Mouse (Mus musculus) embryonic fibroblast, embryonic 13.5 days (primary cell): Measurements from ENCODE around the gene Amz1. TPM values are rescaled to one million over a fixed set of nuclear protein-coding genes. Genes with fewer than 3 reads are reported as not detected.
A peak's percentile ranks its signal among the peaks of the same experiment; 100 is the strongest.

Source experiments
- H3K27ac ChIP-seq: 2 replicates; pipeline ENCODE4 v1.5.1; 2012; ENCODE audit warnings: low read length, control low read depth, inconsistent platforms; ENCODE audit not compliant: insufficient read depth
- H3K4me1 ChIP-seq: 2 replicates; pipeline ENCODE4 v1.6.1; 2011; ENCODE audit warnings: low read length; ENCODE audit not compliant: control insufficient read depth, insufficient read depth
- H3K4me3 ChIP-seq: 2 replicates; pipeline ENCODE4 v1.5.1; 2011; ENCODE audit warnings: mild to moderate bottlenecking, control low read depth, low read length; ENCODE audit not compliant: insufficient read depth
- CTCF ChIP-seq: IDR thresholded peaks from 2 replicates; pipeline ENCODE4 v1.5.1; 2011; ENCODE audit warnings: mild to moderate bottlenecking, control low read depth, low read length, moderate library complexity, borderline replicate concordance; ENCODE audit not compliant: insufficient read depth
- POLR2A ChIP-seq: IDR thresholded peaks from 2 replicates; pipeline ENCODE4 v1.6.1; 2011; ENCODE audit warnings: low read depth, mild to moderate bottlenecking, control low read depth, low read length, moderate library complexity
- polyA plus RNA-seq: library from polyadenylated mRNA; stranded (reverse); fragments of >200 nt; gene quantifications from 2 replicates; pipeline ENCODE4 v1.2.4, GENCODE M21; 2011; ENCODE audit warnings: low read depth; ENCODE audit not compliant: missing spikeins, insufficient read length

Gene Amz1
- polyA plus RNA-seq, 1 experiment: 0.44 TPM

DNA sequence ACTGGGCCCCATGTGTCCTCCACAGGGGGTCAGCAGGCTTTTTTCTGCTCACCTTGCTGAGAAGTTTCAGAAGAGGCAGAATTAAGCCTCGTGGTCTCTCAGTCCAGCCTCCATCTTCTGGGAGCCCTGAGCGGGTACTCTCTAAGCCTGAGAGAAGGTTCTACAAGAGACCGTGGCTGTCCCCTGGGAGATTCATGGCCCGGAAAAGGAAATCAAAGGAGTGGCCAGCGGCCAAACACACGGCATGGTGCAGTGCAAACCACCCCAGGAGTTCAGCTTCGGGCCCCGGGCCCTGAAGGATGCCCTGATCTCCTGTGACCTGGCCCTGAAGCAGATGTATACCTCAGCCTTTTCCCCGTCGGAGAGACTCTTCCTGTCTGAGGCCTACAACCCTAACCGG lies 17.1 kb downstream of the Amz1 start:
- H3K27ac ChIP-seq: no peak overlapping the region
- H3K4me3 ChIP-seq: no peak overlapping the region
- TF ChIP-seq POLR2A: no peak
- no peak for TF ChIP-seq CTCF
- H3K4me1 ChIP-seq: no peaks in the 10 kb centered on the region

DNA sequence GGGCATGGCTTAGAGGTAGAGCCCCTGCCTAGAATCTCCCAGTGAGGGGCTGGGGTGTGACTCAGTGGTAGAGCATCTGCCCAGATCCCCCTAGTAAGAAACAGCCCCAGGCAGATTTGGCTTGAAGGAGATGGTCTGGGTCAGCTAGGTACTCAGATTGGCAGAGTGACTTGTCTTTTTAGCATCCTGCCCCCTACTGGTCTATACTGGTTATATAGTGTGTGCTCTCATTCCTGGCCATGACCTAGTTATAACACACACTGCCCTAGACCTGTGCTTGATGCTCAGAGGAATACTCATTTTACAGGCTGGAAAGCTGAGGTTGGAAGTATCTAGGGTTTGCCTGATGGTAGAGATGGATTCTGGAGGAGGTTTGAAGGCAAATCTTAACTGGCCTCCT lies 17.9 kb downstream of the Amz1 start:
- TF ChIP-seq CTCF: no peak
- no peak for TF ChIP-seq POLR2A
- Histone ChIP-seq H3K4me3 (no peak overlapping the region), H3K4me1 (no peaks in the 10 kb centered on the region), H3K27ac (no peak overlapping the region)

DNA sequence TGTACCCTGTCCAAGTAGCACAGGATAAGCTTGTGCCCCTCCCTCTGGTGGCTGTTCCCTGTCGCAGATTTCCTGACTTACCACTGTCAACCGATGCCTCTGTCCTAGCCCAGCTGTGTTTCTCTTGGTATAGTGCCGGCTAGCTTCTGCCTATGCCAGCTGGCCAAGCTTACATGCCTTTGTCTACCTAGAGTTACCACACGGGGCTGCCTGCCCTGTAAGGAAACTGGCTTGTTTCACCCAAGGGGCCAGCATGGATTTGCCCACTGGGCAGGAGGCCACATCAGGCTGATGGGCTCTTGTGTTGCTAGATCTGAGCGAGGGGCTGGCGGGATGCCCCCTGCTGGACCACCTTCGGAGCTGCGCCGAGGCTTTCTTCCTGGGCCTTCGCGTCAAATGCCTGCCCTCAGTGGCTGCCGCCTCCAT lies 19.8 kb downstream of the Amz1 start:
- TF ChIP-seq CTCF (no peak), POLR2A (no peak)
- Histone ChIP-seq H3K4me3 (no peak overlapping the region), H3K27ac (no peak overlapping the region), H3K4me1 (no peaks in the 10 kb centered on the region)

DNA sequence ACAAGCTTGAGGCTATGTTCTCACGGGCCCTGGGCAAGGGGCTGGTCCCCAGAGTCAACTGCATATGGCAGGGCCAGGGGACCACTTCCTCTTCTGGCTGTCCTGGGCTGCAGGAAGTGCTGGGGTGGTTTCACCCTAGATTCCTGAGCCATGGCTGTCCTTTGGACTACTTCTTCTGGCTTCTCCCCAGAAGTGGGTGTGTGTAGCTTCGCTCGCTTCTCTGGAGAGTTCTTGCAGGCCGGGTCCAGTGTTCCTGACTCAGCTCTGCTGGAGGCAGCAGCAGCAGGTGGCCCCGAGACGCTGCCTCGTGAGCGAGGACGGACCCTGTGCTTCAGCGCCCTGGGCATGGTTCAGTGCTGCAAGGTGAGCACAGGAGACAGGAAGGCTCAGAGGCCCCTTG lies 24.5 kb downstream of the Amz1 start:
- Histone ChIP-seq H3K27ac (no peak overlapping the region), H3K4me3 (no peak overlapping the region), H3K4me1 (no peaks in the 10 kb centered on the region)
- TF ChIP-seq CTCF: no peak

DNA sequence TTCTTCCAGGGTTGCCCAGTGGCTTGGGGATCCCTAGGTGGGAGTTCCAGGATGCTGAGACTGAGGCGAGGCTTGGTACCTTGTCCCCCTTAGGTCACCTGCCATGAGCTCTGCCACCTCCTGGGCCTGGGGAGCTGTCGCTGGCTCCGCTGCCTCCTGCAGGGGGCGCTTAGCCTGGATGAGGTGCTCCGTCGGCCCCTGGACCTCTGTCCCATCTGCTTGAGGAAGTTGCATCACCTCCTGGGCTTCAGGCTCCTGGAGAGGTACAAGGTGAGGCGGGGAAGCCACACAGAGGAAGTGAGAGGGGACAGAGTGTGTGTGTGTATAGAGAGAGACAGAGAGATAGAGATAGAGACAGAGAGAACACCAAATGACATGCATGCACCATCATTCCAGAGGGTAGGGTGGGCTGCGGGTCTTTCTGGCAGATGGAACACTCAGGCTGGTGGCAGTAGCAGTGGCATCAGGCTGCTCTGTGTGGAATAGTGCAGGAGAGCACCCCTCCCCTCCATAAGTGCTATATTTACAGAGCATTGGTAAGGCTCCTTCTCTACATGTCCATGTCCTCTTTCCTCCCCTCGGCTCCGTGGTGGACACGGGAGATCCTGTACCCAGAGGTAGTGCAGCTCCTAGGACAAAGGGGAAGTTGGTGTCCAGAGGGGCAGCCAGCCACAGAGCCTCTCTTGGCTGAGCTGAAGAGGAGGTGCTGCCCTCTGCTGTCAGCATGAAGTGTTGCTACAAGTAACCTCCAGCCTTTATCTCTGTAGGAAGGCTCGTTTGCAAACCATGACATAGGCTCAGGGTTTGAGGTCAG lies 25.3 kb downstream of the Amz1 start:
- no peak overlapping the region for H3K4me3 ChIP-seq
- H3K4me1 ChIP-seq: no peaks in the 10 kb centered on the region
- TF ChIP-seq POLR2A (peak; percentile 48; the same call in 1 of the 2 replicates), CTCF (peak; percentile 90)
- no peak overlapping the region for H3K27ac ChIP-seq

DNA sequence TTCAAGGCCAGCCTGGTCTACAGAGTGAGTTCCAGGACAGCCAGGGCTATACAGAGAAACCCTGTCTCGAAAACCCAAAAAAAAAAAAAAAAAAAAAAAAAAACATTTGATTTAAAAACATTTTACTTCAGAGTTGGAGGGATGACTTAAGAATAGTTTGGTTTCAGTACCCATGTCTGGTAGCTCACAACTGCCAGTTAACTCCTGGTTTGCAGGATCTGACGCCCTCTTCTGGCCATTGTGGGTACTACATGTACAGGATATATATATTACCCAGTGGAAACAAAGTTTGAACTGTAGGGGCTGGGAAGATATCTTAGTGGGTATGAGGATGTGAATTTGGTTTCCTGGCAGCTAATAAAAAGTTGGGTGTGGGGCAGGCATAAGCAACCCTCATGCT lies 27.0 kb downstream of the Amz1 start:
- no peak for TF ChIP-seq POLR2A
- no peak for TF ChIP-seq CTCF
- no peak overlapping the region for H3K27ac ChIP-seq
- H3K4me1 ChIP-seq: no peaks in the 10 kb centered on the region
- H3K4me3 ChIP-seq: no peak overlapping the region

DNA sequence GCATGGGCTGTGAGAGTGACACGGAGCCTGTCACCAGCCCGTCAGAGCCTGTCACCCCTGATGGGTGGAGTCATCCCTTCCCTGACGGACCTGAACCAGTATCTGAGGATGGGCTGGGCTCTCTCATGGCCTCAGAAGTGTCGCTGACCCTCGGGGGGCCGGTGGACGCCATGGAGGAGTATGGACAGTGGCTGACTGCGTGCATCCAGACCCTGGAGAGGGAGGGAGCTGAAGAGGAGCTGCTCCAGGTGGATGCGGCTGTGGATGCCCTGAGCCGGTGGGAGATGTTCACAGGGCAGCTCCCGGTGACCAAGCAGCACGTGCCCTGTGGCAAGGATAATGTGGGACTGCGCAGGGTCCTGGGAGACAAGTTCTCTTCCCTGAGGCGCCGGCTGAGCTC lies 28.1 kb downstream of the Amz1 start:
- no peaks in the 10 kb centered on the region; the same call in 1 of the 2 replicates for H3K4me1 ChIP-seq
- no peak for TF ChIP-seq CTCF
- no peak for TF ChIP-seq POLR2A
- no peak overlapping the region for H3K27ac ChIP-seq
- no peak overlapping the region for H3K4me3 ChIP-seq

DNA sequence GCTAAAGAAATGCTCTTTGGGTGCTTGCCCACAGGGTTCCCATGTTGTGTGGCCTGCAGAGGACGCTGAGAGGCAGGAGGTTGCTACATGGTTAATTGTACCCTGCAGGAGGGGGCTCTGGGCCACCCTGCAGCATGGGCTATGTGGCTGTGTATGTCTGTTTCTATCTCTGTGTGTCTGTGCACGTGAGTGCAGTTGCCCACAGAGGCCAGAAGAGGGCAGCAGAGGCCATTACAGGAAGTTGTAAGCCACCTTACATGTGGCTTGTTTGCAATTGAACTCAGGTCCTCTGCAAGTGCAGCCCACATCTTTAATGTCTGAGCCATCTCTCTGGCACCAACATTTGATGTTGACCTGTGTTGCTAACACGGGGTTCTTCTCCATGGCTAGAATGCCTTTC lies 28.7 kb downstream of the Amz1 start:
- Histone ChIP-seq H3K4me1 (no peaks in the 10 kb centered on the region; the same call in 1 of the 2 replicates), H3K4me3 (no peak overlapping the region), H3K27ac (no peak overlapping the region)
- no peak for TF ChIP-seq POLR2A
- no peak for TF ChIP-seq CTCF

DNA sequence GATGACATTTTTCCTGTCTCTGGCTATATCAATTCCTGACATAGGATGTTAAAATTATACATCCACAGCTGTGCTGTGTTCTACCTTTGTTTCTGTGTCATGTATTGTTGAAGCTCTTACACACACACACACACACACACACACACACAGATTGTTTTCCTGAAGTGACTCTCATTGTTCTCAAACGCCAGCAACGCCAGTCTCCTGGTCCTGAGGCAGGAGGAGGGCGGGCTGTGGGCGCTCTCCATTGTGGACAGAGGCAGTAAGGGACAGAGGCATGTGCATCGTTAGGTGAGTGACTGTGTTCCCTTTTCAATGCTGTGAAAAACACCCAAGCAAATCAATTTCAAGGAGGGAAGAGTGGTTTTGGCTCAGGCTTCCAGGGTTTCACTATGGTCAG lies 29.3 kb downstream of the Amz1 start:
- TF ChIP-seq POLR2A (no peak), CTCF (no peak)
- Histone ChIP-seq H3K4me1 (no peaks in the 10 kb centered on the region; the same call in 1 of the 2 replicates), H3K4me3 (no peak overlapping the region), H3K27ac (no peak overlapping the region)

DNA sequence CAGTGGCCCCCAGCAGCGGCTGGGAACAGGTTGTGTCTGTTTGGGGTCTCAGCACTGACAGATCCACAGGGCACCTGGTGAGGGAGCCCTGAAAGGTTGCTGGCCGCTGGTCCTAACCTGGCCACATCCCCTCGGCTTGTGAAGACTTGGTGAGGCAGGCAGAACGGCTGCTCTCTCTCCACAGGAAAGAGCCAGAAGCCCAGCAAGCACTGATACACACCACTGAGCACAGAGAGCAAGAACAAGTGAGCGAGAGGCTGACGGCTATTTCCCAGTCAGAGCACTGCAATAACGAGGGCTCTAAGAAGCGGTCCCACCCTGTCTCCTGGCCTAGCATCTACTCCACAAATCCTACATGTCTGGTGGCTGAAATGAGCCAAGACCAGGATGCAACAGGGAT lies 34.9 kb downstream of the Amz1 start:
- H3K27ac ChIP-seq: no peak overlapping the region
- H3K4me1 ChIP-seq: no peaks in the 10 kb centered on the region; the same call in 1 of the 2 replicates
- no peak overlapping the region for H3K4me3 ChIP-seq
- no peak for TF ChIP-seq POLR2A
- TF ChIP-seq CTCF: no peak
